Mouse (Mus musculus): ENCODE data around the gene 4833427G06Rik.
A peak's percentile ranks its signal among the peaks of the same experiment; 100 is the strongest.

4833427G06Rik gene

DNA sequence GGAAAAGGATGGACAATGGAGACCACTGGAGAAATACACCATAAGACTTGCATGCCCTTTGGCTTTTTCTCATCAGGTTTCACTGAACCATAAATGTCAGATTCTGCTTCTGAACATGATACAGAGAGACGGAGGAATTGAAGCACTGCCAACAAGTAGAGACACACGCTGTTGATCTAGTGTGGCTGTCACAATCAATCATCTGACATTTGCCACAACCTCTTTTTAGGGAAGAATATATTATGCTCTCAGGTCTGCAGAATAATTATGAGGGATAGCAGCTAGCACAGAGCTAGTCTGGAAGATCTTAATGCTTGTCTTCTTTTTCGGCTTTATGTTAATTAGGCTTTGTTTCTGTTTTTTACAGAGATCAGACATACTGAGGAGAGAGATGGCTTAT is 33.7 kb downstream of the 4833427G06Rik start:
- no peak for DNase-seq (ENCODE audit: low read depth)

DNA sequence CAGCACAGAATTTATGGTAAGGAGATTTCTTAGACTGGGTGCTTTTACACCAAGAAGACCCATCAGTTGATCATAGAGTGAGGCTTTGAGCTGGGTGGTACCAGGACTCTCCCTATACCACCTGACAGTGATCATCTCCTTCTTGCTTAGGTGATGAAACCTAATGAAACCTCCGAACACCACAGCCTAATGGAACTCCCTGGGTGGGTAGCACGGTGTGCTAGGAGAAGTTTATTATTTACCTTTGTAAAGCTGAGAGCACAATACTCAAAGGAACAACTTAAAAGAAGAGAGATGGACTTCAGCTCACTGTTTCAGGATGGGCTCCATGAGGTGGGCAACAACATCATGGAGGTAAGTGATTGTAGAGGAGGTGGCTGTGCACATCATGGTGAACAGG is 41.3 kb downstream of the 4833427G06Rik start, which contains the start of gene Btg4:
Btg4 (plus strand) TSS at position 301 of the 400 bp plus-strand sequence.
- no peak for DNase-seq (ENCODE audit: low read depth)

DNA sequence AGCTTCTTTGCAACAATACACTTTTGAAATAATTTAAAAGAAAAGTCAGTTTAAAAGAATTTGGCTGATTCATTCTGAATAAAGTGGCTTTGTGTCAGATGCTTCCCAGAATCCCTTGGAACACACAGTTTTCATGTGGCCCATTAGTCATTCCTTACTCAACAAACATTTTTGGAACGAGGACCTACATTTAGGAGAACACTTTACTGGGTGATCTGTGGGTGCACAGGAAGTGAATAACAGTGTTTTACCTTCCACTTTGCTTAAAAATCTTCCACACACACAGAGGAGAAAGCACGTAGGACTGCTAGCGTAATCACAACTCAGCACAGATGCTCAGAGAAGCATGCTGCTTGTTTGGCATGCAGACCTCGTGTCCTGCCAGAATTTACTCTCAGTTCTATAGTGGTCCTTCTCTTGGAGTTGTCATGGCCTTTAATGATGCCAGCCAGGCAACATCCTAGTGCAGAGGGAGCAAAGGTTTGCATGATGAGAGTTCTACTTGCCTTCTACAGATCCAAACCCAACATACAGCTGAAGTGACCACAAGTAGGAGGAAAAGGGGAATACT is 42.8 kb downstream of the 4833427G06Rik start:
- no peak for DNase-seq (ENCODE audit: low read depth)

DNA sequence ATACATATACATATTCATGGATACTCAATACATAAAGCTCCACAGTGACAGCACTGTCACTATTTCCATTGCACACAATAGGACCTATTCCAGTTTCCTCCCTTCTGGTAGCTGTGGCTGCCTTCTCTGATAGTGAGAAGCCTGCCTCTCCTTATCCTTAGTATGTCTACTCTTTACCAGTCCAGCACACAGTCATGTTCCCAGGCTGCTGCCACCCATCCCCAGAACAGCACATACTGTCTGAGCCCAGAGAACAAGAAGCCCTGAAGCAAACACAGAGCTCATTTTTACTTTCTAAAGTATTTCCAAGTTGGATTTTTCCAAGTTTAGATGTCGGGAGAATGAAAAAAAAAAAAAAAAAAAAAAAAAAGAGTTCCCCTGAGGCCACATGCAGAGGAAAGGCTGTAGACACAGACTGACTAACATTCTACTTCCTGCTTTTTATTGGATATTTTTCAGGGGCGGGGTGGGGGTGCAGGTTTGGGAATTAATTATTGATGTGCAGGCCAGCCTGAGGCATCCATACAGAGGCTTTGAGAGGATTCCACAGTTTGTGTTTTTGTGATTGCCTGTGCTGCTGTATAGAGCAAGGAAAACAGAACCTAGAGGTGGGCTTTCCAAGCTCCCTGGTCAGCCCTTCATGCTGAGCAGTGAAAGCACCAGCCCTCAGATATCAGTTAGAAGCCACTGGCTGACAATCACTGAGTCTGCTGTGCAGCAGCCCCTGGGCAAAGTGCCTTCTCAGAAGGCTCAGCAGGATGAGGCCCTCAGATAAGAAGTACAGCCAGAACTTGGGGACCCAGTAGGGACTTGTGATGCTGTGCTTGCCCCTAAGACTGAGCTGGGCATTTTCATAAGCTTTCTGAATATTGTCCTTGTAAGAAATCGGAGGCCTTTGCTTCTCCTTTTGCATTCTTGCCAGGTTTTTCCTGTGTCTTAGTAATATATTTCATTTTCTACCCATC is 45.2 kb downstream of the 4833427G06Rik start:
- DNase-seq (ENCODE audit: low read depth): no peak

DNA sequence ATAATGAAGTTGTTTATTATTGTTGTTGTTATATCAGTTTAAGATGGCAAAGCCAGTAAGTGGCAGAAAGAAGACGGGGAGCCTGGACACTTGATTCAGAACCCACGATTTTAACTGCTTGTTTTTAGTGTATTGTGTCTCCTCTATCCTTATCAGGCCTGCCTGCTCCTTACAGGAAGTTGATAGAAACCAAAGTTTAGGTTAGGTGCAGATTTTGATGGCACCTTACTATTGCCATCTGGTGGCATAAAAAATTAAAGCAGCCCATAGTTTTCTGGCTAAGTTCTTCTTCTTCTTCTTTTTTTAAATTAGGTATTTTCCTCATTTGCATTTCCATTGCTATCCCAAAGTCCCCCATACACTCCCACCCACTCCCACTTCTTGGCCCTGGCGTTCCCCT is 49.7 kb downstream of the 4833427G06Rik start:
- peak; percentile 74 for DNase-seq (ENCODE audit: low read depth)

DNA sequence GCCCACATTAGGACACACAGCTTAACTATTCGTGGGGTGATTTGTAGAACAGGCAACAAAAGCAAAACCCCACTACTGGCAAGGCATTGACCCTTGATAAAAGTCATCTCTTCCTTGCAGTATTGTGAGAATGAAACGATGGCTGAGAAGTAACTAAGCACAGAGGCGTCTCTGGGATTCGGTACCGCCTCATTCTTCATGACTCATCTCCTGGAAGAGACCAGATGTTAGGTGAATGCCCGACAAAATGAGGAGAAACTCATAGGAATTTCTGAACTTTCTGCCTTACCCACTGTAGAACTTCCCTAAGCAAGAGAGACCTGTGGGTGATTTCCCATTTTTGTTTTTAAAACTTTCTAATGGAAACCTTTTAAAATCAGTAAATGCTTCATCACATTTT is 59.7 kb downstream of the 4833427G06Rik start:
- no peak for DNase-seq (ENCODE audit: low read depth)

DNA sequence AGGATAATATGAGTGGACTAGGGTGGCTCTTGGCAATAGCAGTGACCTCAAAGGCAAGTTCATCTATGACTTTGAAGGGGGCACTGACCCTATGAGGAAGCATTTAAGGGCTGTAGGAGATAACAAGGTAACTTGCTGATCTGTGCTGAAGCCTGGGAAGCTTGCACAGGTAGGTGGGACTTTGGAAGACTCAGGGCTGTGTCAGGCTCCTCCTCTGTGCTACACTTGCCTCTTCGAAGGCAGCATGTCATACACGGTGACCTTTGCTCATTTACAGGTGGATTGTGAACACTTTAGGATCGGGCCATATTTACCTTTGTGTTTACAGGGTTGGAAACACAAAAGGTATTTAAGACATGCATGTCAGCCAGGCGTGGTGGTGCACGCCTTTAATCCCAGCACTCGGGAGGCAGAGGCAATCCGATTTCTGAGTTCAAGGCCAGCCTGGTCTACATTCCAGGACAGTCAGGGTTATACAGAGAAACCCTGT is 60.3 kb downstream of the 4833427G06Rik start:
- DNase-seq (ENCODE audit: low read depth): no peak

DNA sequence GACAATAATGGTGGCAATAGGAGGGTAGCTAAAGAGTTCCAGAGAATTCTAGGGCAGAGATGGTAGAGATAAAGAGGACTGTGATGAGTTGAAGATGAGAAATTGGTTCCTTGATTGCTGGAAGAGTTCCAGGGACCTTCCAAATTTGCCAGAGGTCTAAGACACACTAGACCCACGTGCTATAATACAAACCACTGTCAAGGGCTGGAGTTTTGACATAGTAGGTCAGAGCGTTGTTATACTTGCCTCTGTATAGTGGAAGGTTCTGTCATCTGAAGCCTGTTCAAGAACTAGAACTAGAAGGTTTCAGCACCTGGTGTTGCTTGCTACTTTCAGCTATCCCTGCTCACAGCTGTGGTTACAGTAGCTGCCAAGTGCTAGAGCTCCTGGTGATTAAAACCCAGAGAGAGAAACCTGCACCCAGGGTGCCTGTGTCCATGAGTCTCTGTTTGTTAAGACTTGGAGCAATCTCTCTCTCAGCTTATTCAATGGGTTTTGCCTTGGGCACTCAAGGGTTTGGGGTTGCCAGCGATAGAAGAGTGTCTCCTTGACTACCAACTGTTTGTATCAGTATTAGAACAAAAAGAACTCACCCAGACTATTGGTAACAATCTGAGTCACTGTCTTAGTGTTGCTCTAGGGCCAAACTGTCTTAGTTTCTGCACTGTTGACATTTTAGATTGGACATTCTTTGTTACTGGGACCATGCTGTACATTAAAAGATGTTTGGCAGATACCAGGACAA is 68.9 kb downstream of the 4833427G06Rik start:
- peak; percentile 57 for DNase-seq (ENCODE audit: low read depth)

DNA sequence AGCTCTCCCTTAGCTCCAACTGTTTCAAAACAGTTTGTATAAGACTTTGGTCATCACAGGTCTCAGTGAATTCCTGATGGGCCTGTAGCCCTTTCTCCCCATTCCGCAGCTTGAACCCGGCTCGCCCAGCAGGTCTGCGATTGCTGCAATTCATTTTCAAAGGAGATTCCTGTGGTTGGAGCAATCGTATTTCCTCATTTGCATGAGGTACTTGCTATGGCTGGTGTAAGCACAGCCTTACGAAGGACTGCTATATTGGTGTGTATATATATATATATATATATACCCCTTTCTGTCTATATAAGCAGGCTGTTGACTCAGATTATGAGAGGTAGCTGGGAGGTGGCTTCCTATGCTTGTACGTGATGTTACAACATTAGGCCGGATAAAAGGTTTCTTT is 69.6 kb downstream of the 4833427G06Rik start:
- DNase-seq (ENCODE audit: low read depth): no peak

DNA sequence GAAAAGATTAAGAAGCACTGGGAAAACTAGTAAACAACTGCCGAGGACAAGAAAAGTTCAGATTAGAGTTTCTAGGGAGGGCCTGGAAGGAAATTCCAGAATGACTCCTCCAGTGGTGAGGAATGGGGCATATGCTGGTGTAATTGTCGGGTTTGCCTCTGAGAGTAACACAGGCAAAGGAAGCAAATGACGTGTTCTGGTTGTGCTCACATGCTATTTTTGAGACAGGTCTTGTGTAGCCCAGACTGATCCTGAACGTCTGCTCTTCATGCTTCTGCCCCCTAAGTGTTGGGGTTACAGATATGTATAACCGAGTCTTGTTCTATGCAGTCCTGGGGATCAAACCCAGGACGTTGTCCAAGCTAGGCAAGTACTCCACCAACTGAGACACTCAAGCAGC is 70.3 kb downstream of the 4833427G06Rik start:
- DNase-seq (ENCODE audit: low read depth): no peak
